Mouse (Mus musculus): Measurements from ENCODE around the gene Qtrt1. TPM values are rescaled to one million over a fixed set of nuclear protein-coding genes. Genes with fewer than 3 reads are reported as not detected.

Qtrt1 gene
- 26.2 and 27.2 TPM in 2 replicates for polyA plus RNA-seq (2015; fragmentation: Nextera tagmentation; extraction: Ambion mirVana)

DNA sequence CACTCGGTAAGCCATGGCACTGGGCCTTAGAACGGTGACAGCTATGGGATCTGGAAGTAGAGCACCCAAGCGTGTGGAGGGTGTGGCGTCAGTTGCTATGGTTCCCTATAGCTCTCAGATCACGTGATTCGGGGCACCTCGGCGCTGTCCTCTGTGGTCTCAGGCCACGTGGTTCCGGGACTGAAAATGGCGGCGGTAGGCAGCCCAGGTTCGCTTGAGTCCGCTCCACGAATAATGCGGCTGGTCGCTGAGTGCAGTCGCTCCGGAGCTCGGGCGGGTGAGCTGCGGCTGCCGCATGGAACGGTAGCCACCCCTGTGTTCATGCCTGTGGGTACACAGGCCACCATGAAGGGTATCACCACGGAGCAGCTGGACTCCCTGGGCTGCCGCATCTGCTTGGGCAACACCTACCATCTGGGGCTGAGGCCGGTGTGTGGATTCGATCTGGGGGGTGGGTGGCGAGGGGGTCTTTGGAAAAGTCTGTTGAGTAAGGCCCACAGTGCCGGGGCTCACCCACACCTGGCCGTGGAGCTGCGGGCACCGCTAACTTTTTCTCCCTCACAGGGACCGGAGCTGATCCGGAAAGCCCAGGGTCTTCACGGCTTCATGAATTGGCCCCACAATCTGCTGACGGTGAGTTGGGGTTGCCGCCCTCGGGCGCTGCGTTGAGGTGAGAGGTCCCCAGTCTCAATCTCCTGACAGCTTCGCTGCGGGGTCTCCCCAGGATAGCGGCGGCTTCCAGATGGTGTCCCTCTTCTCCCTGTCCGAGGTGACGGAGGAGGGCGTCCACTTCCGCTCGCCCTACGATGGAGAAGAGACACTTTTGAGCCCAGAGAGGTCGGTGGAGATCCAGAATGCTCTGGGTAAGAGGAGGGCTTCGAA, at the start of gene Qtrt1:
TSS of gene Qtrt1 (plus strand) at position 169 of the 882 bp plus-strand sequence.

GRCm38 (mm10) chr9:21367357-21368111, 44.1 kb upstream of the Qtrt1 start, which contains the start of gene Ilf3:
Gene Ilf3, plus strand, starts transcription at chr9:21367871.

DNA sequence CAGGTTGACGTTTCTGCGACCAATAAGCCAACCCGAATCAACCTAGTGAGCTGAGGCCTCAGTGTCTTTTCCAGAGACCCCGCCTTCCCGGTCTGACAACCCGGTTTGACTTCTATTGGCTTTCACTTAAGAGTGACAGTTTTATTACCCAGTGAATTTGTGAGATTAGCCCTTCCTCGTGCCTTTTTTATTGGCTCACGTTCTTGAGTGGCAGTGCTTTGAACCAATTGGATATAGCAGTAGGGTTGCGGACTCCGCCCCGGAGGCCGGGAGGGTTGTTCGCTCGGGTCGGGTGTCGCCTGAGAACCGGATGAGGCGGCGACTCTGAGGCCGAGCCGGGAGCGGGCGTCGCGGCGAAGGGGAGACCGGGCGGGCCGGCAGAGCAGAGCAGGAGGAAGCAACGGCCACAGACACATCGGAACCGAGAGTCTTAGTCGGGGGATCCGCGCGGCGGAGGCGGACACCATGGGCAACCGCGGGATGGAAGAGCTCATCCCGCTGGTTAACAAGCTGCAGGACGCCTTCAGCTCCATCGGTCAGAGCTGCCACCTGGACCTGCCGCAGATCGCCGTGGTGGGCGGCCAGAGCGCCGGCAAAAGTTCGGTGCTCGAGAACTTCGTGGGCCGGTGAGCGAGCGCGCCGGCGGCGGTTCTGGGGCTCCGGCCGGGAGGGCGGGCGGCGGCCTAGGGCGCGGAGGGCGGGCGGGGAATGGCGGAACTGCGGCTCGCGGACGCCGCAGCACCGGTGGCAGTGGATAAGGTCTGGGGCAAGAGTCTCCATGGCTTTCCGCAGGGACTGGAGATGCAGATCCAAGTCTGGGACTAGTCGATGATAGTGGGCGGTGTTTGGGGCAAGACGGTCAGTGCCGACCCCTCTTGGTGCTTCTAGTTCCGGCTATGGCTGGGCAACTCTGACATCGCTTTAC, 13.3 kb downstream of the Qtrt1 start, which contains the start of gene Dnm2:
TSS of gene Dnm2 (plus strand) at position 278 of the 925 bp plus-strand sequence.

Other genes with a start within 250 kb of the Qtrt1 start
- gene Pde4a, start 246.1 kb upstream of the Qtrt1 start, polyA plus RNA-seq (2015; fragmentation: Nextera tagmentation; extraction: Ambion mirVana), result 4.1 and 5.6 TPM in 2 replicates
- 31.7 and 37.9 TPM in 2 replicates for gene Keap1, start 172.5 kb upstream of the Qtrt1 start, polyA plus RNA-seq (2015; fragmentation: Nextera tagmentation; extraction: Ambion mirVana)
- gene S1pr5, start 163.4 kb upstream of the Qtrt1 start, polyA plus RNA-seq (2015; fragmentation: Nextera tagmentation; extraction: Ambion mirVana), result 0.52 and 0.57 TPM in 2 replicates
- 60.0 and 74.6 TPM in 2 replicates for gene Atg4d, start 146.5 kb upstream of the Qtrt1 start, polyA plus RNA-seq (2015; fragmentation: Nextera tagmentation; extraction: Ambion mirVana)
- 14.7 and 14.9 TPM in 2 replicates for gene Kri1, start 123.9 kb upstream of the Qtrt1 start, polyA plus RNA-seq (2015; fragmentation: Nextera tagmentation; extraction: Ambion mirVana)
- gene Cdkn2d, start 120.4 kb upstream of the Qtrt1 start, polyA plus RNA-seq (2015; fragmentation: Nextera tagmentation; extraction: Ambion mirVana), result 125 and 133 TPM in 2 replicates
- gene Ap1m2, start 99.5 kb upstream of the Qtrt1 start, polyA plus RNA-seq (2015; fragmentation: Nextera tagmentation; extraction: Ambion mirVana), result 0.11 and 0.13 TPM in 2 replicates
- gene Slc44a2, start 91.1 kb upstream of the Qtrt1 start, polyA plus RNA-seq (2015; fragmentation: Nextera tagmentation; extraction: Ambion mirVana), result 37.8 and 47.0 TPM in 2 replicates
- gene Ilf3, start 44.0 kb upstream of the Qtrt1 start, polyA plus RNA-seq (2015; fragmentation: Nextera tagmentation; extraction: Ambion mirVana), result 54.4 and 64.5 TPM in 2 replicates
- gene Dnm2, start 13.1 kb downstream of the Qtrt1 start, polyA plus RNA-seq (2015; fragmentation: Nextera tagmentation; extraction: Ambion mirVana), result 51.4 and 53.8 TPM in 2 replicates
- gene Tmed1, start 98.4 kb downstream of the Qtrt1 start, polyA plus RNA-seq (2015; fragmentation: Nextera tagmentation; extraction: Ambion mirVana), result 26.0 and 30.3 TPM in 2 replicates
- 28.3 and 37.9 TPM in 2 replicates for gene AB124611, start 114.3 kb downstream of the Qtrt1 start, polyA plus RNA-seq (2015; fragmentation: Nextera tagmentation; extraction: Ambion mirVana)
- 16.9 and 17.5 TPM in 2 replicates for gene Carm1, start 135.1 kb downstream of the Qtrt1 start, polyA plus RNA-seq (2015; fragmentation: Nextera tagmentation; extraction: Ambion mirVana)
- 16.4 and 16.7 TPM in 2 replicates for gene Timm29, start 180.9 kb downstream of the Qtrt1 start, polyA plus RNA-seq (2015; fragmentation: Nextera tagmentation; extraction: Ambion mirVana)
- 11.8 and 13.7 TPM in 2 replicates for gene Yipf2, start 181.0 kb downstream of the Qtrt1 start, polyA plus RNA-seq (2015; fragmentation: Nextera tagmentation; extraction: Ambion mirVana)
- 25.5 and 26.8 TPM in 2 replicates for gene Smarca4, start 204.3 kb downstream of the Qtrt1 start, polyA plus RNA-seq (2015; fragmentation: Nextera tagmentation; extraction: Ambion mirVana)